Mouse (Mus musculus): ENCODE measurements at regions not wholly inside any gene's neighbourhood (a gene's known extent, or its start where the extent isn't known, plus 50 kb on each side); places are given as distances from the start of the nearest gene placed in this dataset.

DNA sequence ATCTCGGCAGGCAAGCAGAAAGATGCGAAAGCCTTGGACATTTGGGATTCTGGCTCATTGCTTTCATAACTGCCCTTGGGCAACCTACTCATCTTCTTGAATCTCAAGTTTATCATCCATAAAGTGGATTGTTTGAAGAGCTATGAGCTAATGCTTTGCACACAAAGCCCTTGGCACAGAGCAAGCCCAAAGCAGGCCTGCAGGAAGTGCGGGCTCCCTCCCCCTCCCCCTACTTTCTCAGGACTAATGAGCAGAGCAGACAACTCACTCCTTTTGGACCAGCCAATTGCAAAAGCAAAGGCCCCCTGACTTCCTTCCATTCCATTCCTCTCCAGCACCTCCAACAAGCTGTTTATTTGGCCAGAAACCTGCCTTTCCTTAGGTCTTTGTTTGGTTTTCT, 123.1 kb upstream of the Syt6 start:
- DNase-seq (ENCODE audit: low spot score in 2 of 2) = no peak
- intact Hi-C loops (cut with DNase I) = no loop called here

DNA sequence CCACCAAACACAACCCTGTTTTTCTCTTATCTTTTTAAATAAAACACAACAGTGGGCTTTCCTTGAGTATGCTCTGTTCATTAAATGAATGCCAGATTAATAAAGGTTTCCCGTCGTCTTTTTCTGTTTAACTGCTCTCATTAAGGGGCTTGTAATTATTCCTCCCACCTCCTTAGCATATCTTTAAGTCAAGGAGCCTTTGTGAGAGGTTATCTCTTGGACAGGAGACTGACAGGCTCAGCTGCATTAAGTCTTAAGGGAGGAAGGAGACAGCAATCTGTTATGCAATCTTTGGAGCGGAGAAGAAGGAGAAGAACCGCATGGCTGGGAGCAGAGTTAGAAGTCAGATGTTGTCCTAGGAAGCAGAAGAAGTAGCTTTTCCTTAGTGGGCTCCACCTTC, 111.3 kb upstream of the Syt6 start:
- intact Hi-C loops (cut with DNase I) = no loop called here
- DNase-seq (ENCODE audit: low spot score in 2 of 2) = no peak

DNA sequence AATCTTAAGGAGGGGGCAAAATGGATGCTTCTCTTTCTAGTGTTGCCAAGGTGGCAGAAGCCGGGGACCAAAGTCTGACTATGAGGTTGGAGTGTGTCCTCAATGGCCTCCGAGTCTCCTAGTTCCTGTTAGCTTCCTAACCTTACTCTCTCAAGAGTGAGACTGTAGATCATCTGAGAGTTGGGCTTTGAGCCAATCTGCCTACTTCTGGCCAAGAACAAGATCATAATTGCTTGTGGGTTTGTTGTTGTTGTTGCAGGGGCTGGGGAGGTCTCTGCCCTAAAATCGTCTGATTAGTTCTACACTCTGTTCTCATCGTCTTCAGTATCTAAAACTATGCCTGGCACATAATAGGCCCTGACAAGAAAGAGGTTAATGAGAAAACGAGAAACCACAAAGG, 110.8 kb upstream of the Syt6 start:
- no peak for DNase-seq (ENCODE audit: low spot score in 2 of 2)
- intact Hi-C loops (cut with DNase I) = no loop called here

DNA sequence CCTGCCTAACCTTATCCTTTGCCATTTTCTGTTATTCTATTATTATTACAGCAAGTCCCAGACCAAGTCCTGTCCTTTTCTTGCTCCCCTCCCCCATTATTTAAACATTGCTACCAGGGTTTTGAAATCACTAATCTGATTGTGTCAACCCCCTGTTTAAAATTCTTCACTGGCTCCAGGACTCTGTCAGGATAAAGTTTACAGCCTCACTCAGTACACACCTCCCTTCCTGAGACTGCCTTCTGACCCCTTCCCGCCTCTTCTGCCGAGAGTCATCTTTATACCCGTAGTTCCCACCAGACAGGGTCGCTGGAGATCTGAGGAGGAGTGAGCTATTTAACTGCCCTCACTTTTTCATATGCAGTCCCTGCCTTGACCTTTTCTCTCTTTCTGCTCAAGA, 110.3 kb upstream of the Syt6 start:
- DNase-seq (ENCODE audit: low spot score in 2 of 2) = no peak
- intact Hi-C loops (cut with DNase I) = no loop called here

DNA sequence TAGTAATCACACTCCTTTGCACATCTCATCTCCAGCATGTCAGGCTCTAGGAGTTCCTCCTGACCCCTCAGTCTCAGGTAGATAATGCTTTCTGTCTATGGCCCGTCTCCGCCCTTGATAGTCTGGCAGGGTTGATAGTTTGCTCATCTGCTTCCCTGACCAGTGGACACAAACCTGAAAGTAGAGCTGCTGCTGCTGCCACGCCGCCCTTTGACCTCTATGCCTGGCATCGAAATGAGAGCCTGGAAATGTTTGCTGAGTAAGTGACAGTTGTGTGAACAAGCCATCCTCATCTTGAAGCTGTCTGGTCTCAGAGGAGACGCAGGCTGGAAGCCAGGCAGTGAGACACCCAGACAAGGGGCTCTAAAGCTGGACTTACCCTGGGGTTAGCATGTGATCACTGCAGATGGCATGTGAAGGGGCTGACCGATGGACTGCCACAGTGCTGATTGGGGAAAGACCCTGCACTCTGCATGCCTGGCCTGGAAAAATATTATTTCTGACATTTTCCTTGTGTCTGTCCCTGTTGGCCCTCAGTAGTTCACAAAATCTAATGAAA, 109.8 kb upstream of the Syt6 start:
- intact Hi-C loops (cut with DNase I) = no loop called here
- DNase-seq (ENCODE audit: low spot score in 2 of 2) = no peak

DNA sequence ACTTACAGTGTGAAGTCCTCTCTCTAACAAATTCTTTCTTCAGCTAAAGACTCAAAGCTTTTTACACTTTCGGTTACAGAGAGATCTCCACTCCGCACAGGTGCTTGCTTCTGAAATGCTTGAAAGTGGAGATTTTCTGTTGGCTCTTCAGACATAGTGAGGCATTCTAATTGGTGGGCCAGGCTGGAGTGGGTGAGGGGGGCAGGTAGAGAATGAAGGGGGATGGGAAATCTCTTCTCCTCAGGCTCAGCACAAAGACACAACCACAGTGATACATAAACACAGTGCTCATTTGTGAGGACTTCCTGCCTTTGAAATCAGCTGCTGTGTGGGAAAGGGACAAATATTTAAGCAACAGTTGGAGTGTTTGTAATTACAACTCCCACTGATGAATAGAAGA, 109.1 kb upstream of the Syt6 start:
- intact Hi-C loops (cut with DNase I) = no loop called here
- no peak for DNase-seq (ENCODE audit: low spot score in 2 of 2)

DNA sequence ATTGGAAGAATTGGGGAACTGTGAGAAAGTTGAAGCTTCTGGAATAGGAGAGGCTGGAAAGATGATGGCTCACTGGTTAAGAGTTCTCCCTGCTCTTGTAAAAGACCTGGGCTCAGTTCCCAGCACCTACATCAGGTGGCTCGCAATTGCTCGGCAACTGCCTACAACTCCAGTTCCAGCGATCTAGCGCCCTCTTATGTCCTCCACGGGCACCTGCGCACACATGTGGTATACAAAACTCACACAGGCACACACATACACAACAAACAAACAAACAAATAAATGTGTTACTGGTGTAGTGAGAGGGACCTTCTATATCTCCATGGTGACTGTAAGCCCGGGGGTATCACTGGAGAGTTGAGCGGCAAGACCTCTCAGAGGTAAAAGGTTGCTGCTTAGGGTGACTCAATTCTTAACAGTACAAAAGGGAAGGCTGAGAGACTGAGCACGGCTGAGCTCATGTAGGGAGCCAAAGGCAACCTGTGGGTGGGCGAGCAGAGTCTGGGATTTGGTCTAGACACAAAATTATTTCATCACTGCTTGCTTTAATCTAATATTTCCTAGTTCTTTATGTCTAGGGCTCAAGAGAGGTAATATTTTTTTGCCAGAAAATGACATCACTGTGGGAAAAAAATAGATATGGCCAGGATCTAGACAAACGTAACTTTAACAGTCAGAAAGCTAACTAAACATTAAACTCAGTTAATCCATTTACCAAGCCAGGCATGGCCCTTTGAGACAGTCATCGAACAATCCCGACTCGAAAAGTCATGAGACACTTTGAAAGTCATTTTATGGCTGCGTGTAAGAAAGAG, 104.2 kb upstream of the Syt6 start:
- intact Hi-C loops (cut with DNase I) = no loop called here
- no peak for DNase-seq (ENCODE audit: low spot score in 2 of 2)

DNA sequence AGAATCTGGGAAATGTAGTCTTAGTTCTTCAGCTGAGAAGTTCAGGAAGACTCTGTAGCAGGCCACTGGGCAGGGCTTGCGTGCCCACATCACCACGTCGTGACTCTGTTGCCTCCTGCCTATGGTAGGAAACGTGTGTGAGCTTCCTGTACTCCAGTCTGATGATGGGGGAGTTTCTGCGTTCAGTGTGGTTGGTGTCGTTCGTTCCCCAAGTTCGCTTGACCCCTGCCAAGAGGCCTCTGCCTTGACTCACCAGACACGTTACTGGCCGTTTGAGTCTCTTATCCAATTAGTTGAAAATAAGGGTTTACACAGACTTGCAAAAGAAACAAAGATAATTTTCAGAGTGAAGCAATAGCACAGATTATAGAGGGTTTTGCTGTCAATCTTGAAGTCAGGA, 102.4 kb upstream of the Syt6 start:
- no peak for DNase-seq (ENCODE audit: low spot score in 2 of 2)
- intact Hi-C loops (cut with DNase I) = no loop called here

DNA sequence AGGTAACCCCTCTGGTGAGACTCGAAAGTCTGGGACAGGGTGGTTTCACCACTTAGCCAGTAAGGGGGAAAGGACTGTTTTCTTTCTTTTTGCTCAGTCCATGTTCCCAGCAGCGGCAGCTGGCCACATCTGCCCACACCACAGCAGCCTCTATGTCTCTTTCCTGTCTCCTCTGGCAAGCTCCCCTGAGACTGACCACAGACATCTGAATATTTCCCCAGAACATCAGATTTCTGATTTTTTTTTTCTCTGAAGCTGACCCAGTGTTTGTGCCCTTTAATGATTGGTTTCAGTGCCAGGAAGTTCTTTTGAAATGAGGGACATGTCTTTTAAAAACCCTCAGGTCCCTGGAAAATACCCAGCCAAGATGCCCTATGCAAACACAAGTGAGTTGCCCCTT, 101.7 kb upstream of the Syt6 start:
- DNase-seq (ENCODE audit: low spot score in 2 of 2) = no peak
- intact Hi-C loops (cut with DNase I) = no loop called here

DNA sequence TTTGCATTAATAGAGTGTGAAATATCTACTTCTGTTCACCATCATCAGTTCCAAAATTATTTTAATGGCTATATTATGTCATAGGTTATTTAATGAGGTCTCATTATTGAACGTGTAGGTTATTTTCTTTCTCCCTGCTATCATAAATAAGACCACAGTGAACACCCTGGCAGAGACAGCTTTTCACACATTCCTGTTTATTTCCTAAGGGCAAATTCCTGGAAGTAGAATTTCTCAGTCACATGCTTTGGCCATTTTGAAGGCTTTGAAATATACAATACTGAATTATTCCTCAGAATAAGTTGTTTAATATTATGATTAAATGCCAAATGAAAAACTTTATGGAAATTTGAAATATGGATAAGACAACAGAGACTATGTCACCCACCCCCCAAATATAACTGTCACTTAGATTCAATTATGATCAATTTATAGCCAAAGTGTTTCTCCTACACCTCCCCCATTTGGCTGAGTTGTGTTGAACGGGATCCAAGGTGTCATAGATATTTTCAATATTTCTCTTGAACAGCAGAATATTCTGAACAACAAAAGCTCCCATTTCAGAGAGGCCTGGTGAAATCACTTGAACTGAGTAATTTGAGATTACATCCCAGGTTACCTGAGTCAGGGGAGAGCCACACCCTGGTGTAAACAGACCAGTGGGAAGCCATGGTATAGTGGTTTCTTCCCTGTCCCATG, 95.0 kb upstream of the Syt6 start:
- intact Hi-C loops (cut with DNase I) = no loop called here
- no peak for DNase-seq (ENCODE audit: low spot score in 2 of 2)

DNA sequence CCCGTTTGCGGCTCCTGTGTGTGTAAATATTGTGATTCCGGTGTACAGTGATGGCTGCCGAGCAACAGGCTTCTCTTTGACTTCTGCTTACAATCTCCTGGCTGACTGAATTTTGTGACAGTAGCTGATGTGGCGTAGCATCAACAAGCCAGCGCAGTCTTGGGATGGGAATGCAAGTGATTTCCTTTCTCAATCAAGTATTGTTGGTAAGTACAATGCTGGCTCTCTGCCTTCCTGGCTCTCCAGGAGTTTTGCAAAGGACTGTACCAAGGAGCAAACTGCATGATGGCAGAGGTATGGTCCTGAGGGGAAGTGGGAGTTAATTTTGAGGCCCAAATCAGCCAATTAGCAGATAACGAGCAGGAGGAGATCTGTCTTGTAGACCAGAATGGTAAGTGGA, 94.4 kb upstream of the Syt6 start:
- no peak for DNase-seq (ENCODE audit: low spot score in 2 of 2)
- intact Hi-C loops (cut with DNase I) = no loop called here

DNA sequence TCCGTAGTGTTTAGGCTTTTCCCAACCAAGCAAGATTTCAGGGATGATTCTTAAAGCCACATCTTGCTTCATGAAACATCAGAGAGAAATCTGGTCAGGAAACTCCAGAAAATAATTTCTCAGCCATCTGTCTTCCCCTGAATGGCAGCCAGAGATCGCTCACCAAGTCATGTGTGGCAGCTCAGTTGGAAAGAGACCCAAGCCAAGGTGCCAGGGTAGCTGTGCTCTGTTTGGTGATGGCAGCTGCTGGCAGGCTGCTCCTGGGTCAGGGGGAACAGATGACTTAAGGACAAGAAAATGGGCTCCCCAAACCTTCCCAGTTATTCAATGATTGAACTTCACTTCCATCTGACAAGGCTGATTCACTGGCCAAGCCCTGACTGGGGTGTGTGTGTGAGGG, 91.7 kb upstream of the Syt6 start:
- DNase-seq (ENCODE audit: low spot score in 2 of 2) = peak in 1 of 2 experiments; percentile 29
- intact Hi-C loops (cut with DNase I) = no loop called here

DNA sequence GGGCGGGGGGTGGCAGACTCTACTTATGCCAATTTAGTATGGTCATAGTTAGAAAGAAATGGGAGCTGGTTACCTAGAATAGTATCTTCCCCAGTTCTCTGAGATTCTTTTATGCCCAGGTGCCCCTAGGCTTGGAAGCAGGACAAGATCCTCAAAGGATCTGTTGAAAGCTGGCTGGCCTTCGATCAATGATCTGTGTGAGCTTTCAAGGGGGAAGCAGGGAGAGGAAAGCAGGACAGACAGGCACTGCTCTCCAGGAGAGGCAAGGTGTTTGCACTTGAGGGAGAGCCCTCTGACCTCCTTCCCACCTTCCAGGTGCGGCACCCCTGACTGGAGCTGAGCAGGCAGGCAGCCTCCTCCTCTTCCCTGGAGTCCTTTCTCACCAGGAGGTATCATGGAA, 91.3 kb upstream of the Syt6 start:
- intact Hi-C loops (cut with DNase I) = no loop called here
- no peak for DNase-seq (ENCODE audit: low spot score in 2 of 2)

DNA sequence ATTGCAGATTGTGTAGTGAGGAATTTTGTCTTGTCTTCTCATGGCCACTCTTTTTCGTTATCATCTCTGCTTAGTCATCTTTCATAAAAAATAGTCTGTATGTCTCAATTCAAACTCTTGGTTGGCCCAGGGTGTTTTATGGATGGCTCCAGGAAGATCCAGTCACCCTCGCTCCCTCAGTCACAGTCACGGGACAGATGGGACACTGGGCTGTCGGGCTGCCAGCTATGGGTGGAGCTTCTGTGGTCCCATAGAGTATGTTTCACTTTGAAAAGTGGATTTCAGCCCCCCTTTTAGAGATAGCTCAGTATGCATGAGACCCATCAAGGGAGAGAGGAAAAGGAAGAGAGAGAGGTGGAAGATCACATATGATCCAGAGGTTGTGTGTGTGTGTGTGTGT, 85.2 kb upstream of the Syt6 start:
- intact Hi-C loops (cut with DNase I) = no loop called here
- DNase-seq (ENCODE audit: low spot score in 2 of 2) = no peak

DNA sequence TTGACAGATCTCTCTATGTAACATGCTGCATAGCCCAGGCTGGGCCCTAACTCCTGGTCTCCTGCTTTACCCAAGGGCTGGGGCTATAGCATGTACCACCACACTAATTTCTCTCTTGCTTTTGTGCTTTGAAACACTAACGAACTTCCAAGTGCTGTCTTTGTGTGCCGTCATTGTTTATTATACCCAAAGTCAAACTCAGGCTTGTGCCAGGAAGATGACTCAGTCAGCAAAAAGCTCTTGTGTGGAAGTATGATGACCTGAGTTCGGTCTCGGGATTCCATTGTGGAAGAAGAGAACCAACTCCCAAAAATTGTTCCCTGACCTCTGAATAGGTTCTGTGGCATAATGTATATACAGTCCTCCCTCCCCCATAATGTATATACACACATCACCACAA, 84.1 kb upstream of the Syt6 start:
- no peak for DNase-seq (ENCODE audit: low spot score in 2 of 2)
- intact Hi-C loops (cut with DNase I) = no loop called here

DNA sequence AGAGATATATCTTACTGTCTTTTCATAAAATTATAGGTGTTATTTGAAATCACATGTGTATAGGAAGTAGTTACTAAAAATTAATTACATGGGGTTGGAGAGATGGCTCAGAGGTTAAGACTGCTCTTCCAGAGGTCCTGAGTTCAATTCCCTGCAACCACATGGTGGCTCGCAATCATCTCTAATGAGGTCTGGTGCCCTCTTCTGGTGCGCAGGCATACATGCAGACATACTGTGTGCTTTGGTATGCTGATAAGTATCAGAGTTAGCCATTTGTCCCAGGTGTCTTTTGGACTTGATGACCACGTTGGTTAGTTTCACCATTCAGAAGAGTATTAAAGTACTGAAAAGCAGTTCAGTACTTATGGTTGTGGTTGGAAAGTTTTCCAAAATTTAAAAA, 82.8 kb upstream of the Syt6 start:
- DNase-seq (ENCODE audit: low spot score in 2 of 2) = no peak
- intact Hi-C loops (cut with DNase I) = no loop called here

DNA sequence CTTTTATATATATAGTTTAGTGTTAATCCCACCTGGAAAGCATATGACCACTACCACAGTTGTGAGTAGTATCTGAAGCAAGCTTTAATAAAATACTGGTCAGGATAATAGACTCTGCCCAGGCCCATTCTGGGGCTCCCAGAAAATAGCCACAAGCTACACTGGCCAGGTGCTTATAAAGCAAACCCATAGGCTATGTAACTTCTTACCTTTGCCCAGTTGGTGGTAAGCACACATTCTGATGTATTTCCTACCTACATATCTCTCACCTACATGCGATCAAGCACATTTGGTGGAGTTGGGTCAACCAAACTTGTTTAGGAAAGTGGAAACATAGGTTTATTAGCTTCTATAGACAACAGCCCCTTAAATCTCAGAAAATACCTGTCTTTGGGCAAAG, 81.4 kb upstream of the Syt6 start:
- intact Hi-C loops (cut with DNase I) = no loop called here
- no peak for DNase-seq (ENCODE audit: low spot score in 2 of 2)

DNA sequence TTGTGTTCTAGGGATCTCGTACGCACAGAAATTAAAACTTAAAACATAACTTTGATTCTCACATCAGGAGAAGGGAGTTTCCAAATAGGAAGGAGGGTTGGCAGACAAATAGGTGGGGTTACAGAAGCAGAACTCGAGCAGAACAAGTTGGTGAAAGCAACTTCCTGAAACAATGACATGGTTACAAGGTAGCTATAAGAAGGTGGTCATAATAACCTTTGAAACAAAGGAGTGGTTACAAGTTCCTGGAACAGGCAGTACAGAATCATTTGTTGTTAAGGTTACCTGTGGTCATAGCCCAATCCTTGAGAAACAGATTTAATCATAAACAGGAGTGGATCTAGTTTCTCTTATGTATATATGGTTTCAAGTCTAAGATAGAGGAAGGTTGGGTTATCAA, 81.0 kb upstream of the Syt6 start:
- no peak for DNase-seq (ENCODE audit: low spot score in 2 of 2)
- intact Hi-C loops (cut with DNase I) = no loop called here

DNA sequence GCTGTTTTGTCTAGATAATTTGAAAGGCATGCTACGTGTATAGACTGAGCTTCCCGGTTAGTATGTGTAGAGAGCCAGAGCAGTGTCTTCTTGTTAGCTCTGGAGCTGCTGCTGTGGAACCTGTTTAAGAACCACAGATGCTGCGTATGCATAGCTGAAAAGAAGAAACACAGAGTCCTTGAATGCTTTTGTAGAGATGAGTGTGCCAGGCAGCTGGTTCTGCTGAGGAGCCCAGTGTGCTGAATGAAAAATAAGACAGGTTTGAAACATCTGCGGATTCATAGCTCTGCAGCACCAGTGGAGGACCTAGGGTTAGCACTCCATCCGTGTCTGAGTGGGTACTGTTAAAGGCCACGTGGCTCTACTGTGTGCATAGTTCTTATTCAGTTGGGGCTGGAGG, 78.9 kb upstream of the Syt6 start:
- DNase-seq (ENCODE audit: low spot score in 2 of 2) = peak in 1 of 2 experiments; percentile 49
- intact Hi-C loops (cut with DNase I) = no loop called here

DNA sequence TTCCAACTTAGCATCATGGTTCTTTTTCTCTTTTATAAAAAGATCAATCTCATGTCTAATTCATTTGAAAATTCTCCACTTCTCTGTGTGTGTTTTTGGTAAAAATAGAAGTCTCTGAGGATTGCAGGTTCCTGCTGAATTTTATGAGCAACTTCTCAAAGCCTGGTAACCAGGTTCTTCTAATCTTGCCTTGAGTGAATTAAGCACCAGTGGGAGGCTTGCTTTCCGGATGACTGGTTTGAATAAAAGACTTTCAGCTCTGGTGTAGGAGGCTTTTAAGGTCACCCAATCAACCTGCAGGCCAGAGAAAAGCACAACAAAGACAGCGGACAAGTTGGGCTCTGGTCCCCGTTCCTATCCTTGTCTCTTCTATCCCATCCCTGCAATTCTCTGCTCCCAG, 78.3 kb upstream of the Syt6 start:
- intact Hi-C loops (cut with DNase I) = no loop called here
- peak in 1 of 2 experiments; percentile 51 for DNase-seq (ENCODE audit: low spot score in 2 of 2)

DNA sequence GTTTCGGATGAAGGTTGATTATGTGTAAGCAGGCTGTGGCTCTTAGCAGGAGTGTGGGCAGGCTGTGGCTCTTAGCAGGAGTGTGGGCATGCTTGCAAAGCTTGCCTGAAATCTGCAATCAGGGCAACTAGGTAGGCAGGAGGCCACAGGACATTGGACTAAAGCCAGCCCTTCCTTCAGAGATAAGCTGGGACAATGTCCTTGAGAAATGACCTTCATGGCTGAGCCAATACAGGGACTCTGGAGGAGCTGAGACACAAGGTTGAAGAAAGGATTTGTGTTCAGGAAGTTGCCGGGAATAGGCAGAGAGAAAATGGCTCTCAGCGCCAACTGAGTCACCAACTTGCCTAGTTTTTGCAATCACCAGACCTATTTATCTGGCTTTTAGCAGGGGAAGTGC, 77.3 kb upstream of the Syt6 start:
- intact Hi-C loops (cut with DNase I) = no loop called here

More for the DNA sequence above, 77.3 kb upstream of the Syt6 start:
- DNase-seq (ENCODE audit: low spot score in 2 of 2) = no peak
